Mouse (Mus musculus): ENCODE measurements around the gene Rrp36.

GRCm38 (mm10) chr17:46712442-46712841 lies 38.3 kb upstream of the Rrp36 start:
- TF ChIP-seq CTCF (IDR thresholded peaks at IDR 0.05; ENCODE audit: extremely low read depth, insufficient read depth, low read length): no peak
- no peak for TF ChIP-seq POLR2A (IDR thresholded peaks at IDR 0.05; ENCODE audit: extremely low read depth, insufficient read depth, low read length)
